ENCODE assay signal across 9 mouse cellular contexts in genomic region chr2:78021905-78022304, GRCm38 (mm10).
DNase-seq lines count a peak whose midpoint lies in the region; ATAC-seq and TF ChIP-seq lines count a peak whose summit lies in the region.
"Had no signal": no experiment of that assay in that cellular context is flagged by ENCODE, and none has a peak within 500 bp of the region (broad histone marks: within the 10 kb centered on the region; RNA-seq: fewer than 3 reads in every experiment).

No protein-coding gene starts in this region.

- no peak overlapping the region for H3K27ac ChIP-seq in gastrocnemius, adult 2 months
- no peak overlapping the region for H3K27ac ChIP-seq in limb, embryonic 14.5 days (replicated peaks; ENCODE audit: low read depth, low read length)
- H3K27ac ChIP-seq: lung, embryonic 15.5 days had no signal

- no peaks in the 10 kb centered on the region for H3K36me3 ChIP-seq in E14TG2a.4 (ENCODE audit: insufficient read depth, low read length)
- H3K36me3 ChIP-seq in limb, embryonic 14.5 days (ENCODE audit: control insufficient read depth, insufficient read depth, low read length), result no peaks in the 10 kb centered on the region
- H3K36me3 ChIP-seq: lung, embryonic 15.5 days had no signal

- H3K9me3 ChIP-seq in E14TG2a.4 (ENCODE audit: low read length), result no peaks in the 10 kb centered on the region
- H3K9me3 ChIP-seq in limb, embryonic 14.5 days (ENCODE audit: control insufficient read depth, low read length), result no peaks in the 10 kb centered on the region
- H3K9me3 ChIP-seq: lung, embryonic 15.5 days had no signal

- no peak overlapping the region for H3K9ac ChIP-seq in limb, embryonic 14.5 days (ENCODE audit: low read depth, low read length, severe bottlenecking)
- H3K9ac ChIP-seq: lung, embryonic 15.5 days had no signal

- no peaks in the 10 kb centered on the region for H3K4me1 ChIP-seq in E14TG2a.4 (replicated peaks; ENCODE audit: low read depth, low read length)
- H3K4me1 ChIP-seq in limb, embryonic 14.5 days (ENCODE audit: control insufficient read depth, insufficient read depth, low read length), result no peaks in the 10 kb centered on the region
- H3K4me1 ChIP-seq: lung, embryonic 15.5 days had no signal

- H3K4me3 ChIP-seq in gastrocnemius, adult 2 months, result no peak overlapping the region
- H3K4me3 ChIP-seq in E14TG2a.4 (replicated peaks; ENCODE audit: low read length), result no peak overlapping the region
- no peak overlapping the region for H3K4me3 ChIP-seq in limb, embryonic 14.5 days (replicated peaks; ENCODE audit: low read length)
- H3K4me3 ChIP-seq: lung, embryonic 15.5 days had no signal

- H3K4me2 ChIP-seq in limb, embryonic 14.5 days (replicated peaks; ENCODE audit: low read depth, low read length, severe bottlenecking), result no peak overlapping the region
- H3K4me2 ChIP-seq: lung, embryonic 15.5 days had no signal

- intact Hi-C loops in gastrocnemius, adult 2 months (cut with DNase I), result loop anchor here (5.0 kb wide), 1 partner anchor 225 kb away; no protein-coding TSS in a partner anchor

- no peak for ATAC-seq in limb, embryonic 14.5 days (ENCODE audit: low FRiP score, low read depth)

- WGBS in limb, embryonic 14.5 days, result 26% methylated on average over 5 of the region's 5 CpGs

- TF ChIP-seq CTCF in gastrocnemius, adult 2 months (IDR thresholded peaks at IDR 0.05), result peak; percentile 53
- TF ChIP-seq CTCF in E14TG2a.4 (conservative IDR thresholded peaks at IDR 0.05; ENCODE audit: low read length), result peak; percentile 17; the same call in 1 of the 2 replicates

- no peak for DNase-seq in gastrocnemius, adult 2 months
- DNase-seq in gastrocnemius, adult 8-10 months (ENCODE audit: low spot score in 2 of 2), result no peak
- DNase-seq in cerebellum, postnatal 36 days, result peak; percentile 17 to 27
- DNase-seq in limb, embryonic 14.5 days (ENCODE audit: low spot score), result peak; percentile 55
- no peak for DNase-seq in ovary, adult 18-20 months (ENCODE audit: low spot score)
- no peak for DNase-seq in heart, adult 9 months (ENCODE audit: low spot score in 2 of 2)
- no peak for DNase-seq in left cerebral cortex, adult 8-10 months (ENCODE audit: low spot score in 2 of 2)

- H3K27me3 ChIP-seq in E14TG2a.4 (ENCODE audit: insufficient read depth, low read length), result no peaks in the 10 kb centered on the region
- H3K27me3 ChIP-seq in limb, embryonic 14.5 days (ENCODE audit: control insufficient read depth, insufficient read depth, low read length), result no peaks in the 10 kb centered on the region
- H3K27me3 ChIP-seq: lung, embryonic 15.5 days had no signal

- TF ChIP-seq POLR2A in limb, embryonic 14.5 days (IDR thresholded peaks at IDR 0.05; ENCODE audit: borderline replicate concordance, extremely low read depth, insufficient read depth, insufficient read length), result no peak

Comparison
In these comparisons a context has a peak if more than half of its experiments do, and no peak if none do; other contexts are left out.
1. DNase-seq: peak in cerebellum, postnatal 36 days (2 of 2) and limb, embryonic 14.5 days (single experiment); none in gastrocnemius, adult 2 months (single experiment), gastrocnemius, adult 8-10 months (0 of 2), ovary, adult 18-20 months (single experiment), heart, adult 9 months (0 of 2) and left cerebral cortex, adult 8-10 months (0 of 2).